Mouse (Mus musculus) megakaryocyte, adult 5-6 weeks (primary cell): ENCODE measurements around the gene Ace. TPM values are rescaled to one million over a fixed set of nuclear protein-coding genes. Genes with fewer than 3 reads are reported as not detected.
"Not testable (repeated sequence)": the region's sequence is repeated elsewhere in the genome, so short reads cannot be mapped to it uniquely, and the experiment has no call there.

Experiments used
- ATAC-seq: 2 replicates; pipeline ENCODE4 v1.8.0; 2016; ENCODE audit warnings: mild to moderate bottlenecking, inconsistent platforms; ENCODE audit not compliant: poor library complexity, severe bottlenecking
- total RNA-seq, 2 experiments: library from RNA; stranded (forward) in 1 of 2; stranded (reverse) in 1 of 2; fragments of 153-499, 151-499 nt in 1 of 2; fragments of 221-1000, 200-1000 nt in 1 of 2; gene quantifications; 2 replicates each; pipeline versions ENCODE4 v1.2.3 to v1.2.4; 2015 to 2017

The Ace gene
- total RNA-seq, 2 experiments from 2014 or later = 3.2 to 7.3 TPM

GRCm38 (mm10) chr11:105987446-105987845 lies 19.7 kb downstream of the Ace start:
- no peak for ATAC-seq

- ATAC-seq = peak; percentile 22
Observed at GRCm38 (mm10) chr11:105989446-105989845, 21.7 kb downstream of the Ace start.

- peak; percentile 88 for ATAC-seq
Observed at GRCm38 (mm10) chr11:105990231-105990630, 22.5 kb downstream of the Ace start.

- no peak for ATAC-seq
Observed at GRCm38 (mm10) chr11:105994375-105994774, 26.6 kb downstream of the Ace start, which contains the start of gene Ace3. Gene Ace3, plus strand, starts transcription at chr11:105994675.

- no peak for ATAC-seq
Observed at GRCm38 (mm10) chr11:106000062-106000461, 32.3 kb downstream of the Ace start.

- ATAC-seq = peak; percentile 67
Observed at GRCm38 (mm10) chr11:106001718-106002117, 34.0 kb downstream of the Ace start.

- no peak for ATAC-seq
Observed at GRCm38 (mm10) chr11:106004576-106004975, 36.8 kb downstream of the Ace start.

GRCm38 (mm10) chr11:106005970-106006369 lies 38.2 kb downstream of the Ace start:
- no peak for ATAC-seq

GRCm38 (mm10) chr11:106007821-106008220 lies 40.1 kb downstream of the Ace start, which contains the start of gene Kcnh6:
Gene Kcnh6, plus strand, starts transcription at chr11:106008124.
- peak; percentile 77 for ATAC-seq

- no peak for ATAC-seq
Observed at GRCm38 (mm10) chr11:106012711-106013110, 45.0 kb downstream of the Ace start.

GRCm38 (mm10) chr11:106013556-106014225 lies 45.9 kb downstream of the Ace start:
- no peak for ATAC-seq

GRCm38 (mm10) chr11:106016440-106016839 lies 48.7 kb downstream of the Ace start:
- no peak for ATAC-seq

GRCm38 (mm10) chr11:106020051-106020763 lies 52.5 kb downstream of the Ace start:
- 0 out of 2 replicates have a peak, but pooled peaks have one; percentile 30 for ATAC-seq

GRCm38 (mm10) chr11:106025774-106026173 lies 58.0 kb downstream of the Ace start:
- no peak for ATAC-seq

- ATAC-seq = peak; percentile 86
Observed at GRCm38 (mm10) chr11:106026465-106027151, 58.9 kb downstream of the Ace start.

GRCm38 (mm10) chr11:106027607-106028006 lies 59.9 kb downstream of the Ace start:
- ATAC-seq = no peak

- not testable (repeated sequence) for ATAC-seq
Observed at GRCm38 (mm10) chr11:106032074-106032473, 64.3 kb downstream of the Ace start.

GRCm38 (mm10) chr11:106033491-106033919 lies 65.8 kb downstream of the Ace start:
- peak; percentile 28 for ATAC-seq

- ATAC-seq = no peak
Observed at GRCm38 (mm10) chr11:106034986-106035385, 67.2 kb downstream of the Ace start.

- ATAC-seq = peak; percentile 96
Observed at GRCm38 (mm10) chr11:106036548-106037417, 69.0 kb downstream of the Ace start, which contains the start of gene Dcaf7. Gene Dcaf7, plus strand, starts transcription at chr11:106036872.
